Mouse (Mus musculus) midbrain, postnatal 0 days (tissue): Measurements from ENCODE around the gene Syt3. TPM values are rescaled to one million over a fixed set of nuclear protein-coding genes. Genes with fewer than 3 reads are reported as not detected.

Source experiments
- ATAC-seq: fragments of 200-750 bp; cut with Nextera tagmentation; 2 replicates; pipeline ENCODE4 v1.8.0; 2017; ENCODE audit warnings: moderate number of reproducible peaks, mild to moderate bottlenecking, moderate TSS enrichment, moderate library complexity; ENCODE audit not compliant: low FRiP score
- DNase-seq: peaks from one replicate; pipeline ENCODE4 v3.0.0-alpha.2; 2015; ENCODE audit warnings: low spot score
- H3K27ac ChIP-seq: fragments of 300-500 bp; sonication (generic); 2 replicates; pipeline ENCODE4 v1.5.1; 2014; ENCODE audit warnings: low read depth, mild to moderate bottlenecking, low read length, mixed read lengths
- H3K27me3 ChIP-seq: fragments of 300-500 bp; sonication (generic); 2 replicates; pipeline ENCODE4 v1.6.1; 2014; ENCODE audit warnings: low read length, control low read depth, mixed read lengths; ENCODE audit not compliant: insufficient read depth
- H3K36me3 ChIP-seq: fragments of 300-500 bp; sonication (generic); 2 replicates; pipeline ENCODE4 v1.6.1; 2014; ENCODE audit warnings: low read length, control low read depth, mixed read lengths; ENCODE audit not compliant: insufficient read depth
- H3K4me1 ChIP-seq: fragments of 300-500 bp; sonication (generic); 2 replicates; pipeline ENCODE4 v1.6.1; 2014; ENCODE audit warnings: mild to moderate bottlenecking, control low read depth, antibody characterized with exemption, low read length, mixed read lengths; ENCODE audit not compliant: insufficient read depth
- H3K4me2 ChIP-seq: fragments of 300-500 bp; sonication (generic); 2 replicates; pipeline ENCODE4 v1.6.1; 2014; ENCODE audit warnings: low read depth, mild to moderate bottlenecking, low read length, mixed read lengths; ENCODE audit not compliant: poor library complexity, severe bottlenecking
- H3K4me3 ChIP-seq: fragments of 300-500 bp; sonication (generic); 2 replicates; pipeline ENCODE4 v1.5.1; 2014; ENCODE audit warnings: low read depth, mild to moderate bottlenecking, low read length, moderate library complexity
- H3K9ac ChIP-seq: fragments of 300-500 bp; sonication (generic); replicated peaks from 2 replicates; pipeline ENCODE4 v1.6.1; 2014; ENCODE audit warnings: mild to moderate bottlenecking, low read length, moderate library complexity, mixed read lengths; ENCODE audit not compliant: poor library complexity, severe bottlenecking
- H3K9me3 ChIP-seq: fragments of 300-500 bp; sonication (generic); 2 replicates; pipeline ENCODE4 v1.6.1; 2016; ENCODE audit warnings: low read length, control low read depth
- CTCF ChIP-seq: IDR thresholded peaks from 2 replicates; pipeline ENCODE4 v1.5.1; 2016; ENCODE audit warnings: antibody characterized with exemption, mild to moderate bottlenecking
- WGBS: fragments of 180-500 bp; shearing (Covaris S2); extraction: QIAGEN DNeasy Blood & Tissue Kit; methylation state at CpG from one replicate; pipeline ENCODE4 v1.1.7; 2014; 5-methylcytosine and 5-hydroxymethylcytosine counted together
- polyA plus RNA-seq: library from polyadenylated mRNA; unstranded; fragments of >200 nt; fragmentation: Nextera tagmentation; extraction: Ambion mirVana; gene quantifications from 2 replicates; pipeline ENCODE4 v1.2.1, GENCODE M21; 2015
- total RNA-seq: library from RNA; depleted of rRNA; stranded (reverse); fragments of >200 nt; gene quantifications from 2 replicates; pipeline ENCODE4 v1.2.3, GENCODE M21; 2014

The Syt3 gene
- total and polyA plus RNA-seq, 2 experiments from 2014 or later: 88.4 to 144 TPM

GRCm38 (mm10) chr7:44374756-44375155, 9.1 kb upstream of the Syt3 start:
- Histone ChIP-seq H3K27ac (peak overlapping the region; percentile 83), H3K4me1 (peaks cover 3% of the 10 kb centered on the region; the same call in 1 of the 2 replicates), H3K36me3 (no peaks in the 10 kb centered on the region), H3K27me3 (no peaks in the 10 kb centered on the region), H3K9me3 (no peaks in the 10 kb centered on the region), H3K9ac (peak overlapping the region; percentile 63), H3K4me2 (peak overlapping the region; percentile 80), H3K4me3 (peak overlapping the region; percentile 56)
- ATAC-seq (peak; percentile 29; the same call in 1 of the 2 replicates), DNase-seq (peak; percentile 44)
- TF ChIP-seq CTCF: no peak
- 0% methylated on average over 5 of the region's 5 CpGs for WGBS

GRCm38 (mm10) chr7:44375207-44375606, 8.7 kb upstream of the Syt3 start:
- H3K4me2 ChIP-seq: peak overlapping the region; percentile 80
- TF ChIP-seq CTCF: no peak
- H3K9me3 ChIP-seq: no peaks in the 10 kb centered on the region
- ATAC-seq (no peak), DNase-seq (no peak)
- peak overlapping the region; percentile 56 for H3K4me3 ChIP-seq
- H3K27ac ChIP-seq: peak overlapping the region; percentile 83
- 3% methylated on average over 10 of the region's 10 CpGs for WGBS
- H3K36me3 ChIP-seq: no peaks in the 10 kb centered on the region
- H3K9ac ChIP-seq: peak overlapping the region; percentile 63
- H3K27me3 ChIP-seq: no peaks in the 10 kb centered on the region
- H3K4me1 ChIP-seq: peaks cover 3% of the 10 kb centered on the region; the same call in 1 of the 2 replicates

GRCm38 (mm10) chr7:44375793-44376192, 8.1 kb upstream of the Syt3 start:
- H3K9ac ChIP-seq: no peak overlapping the region

GRCm38 (mm10) chr7:44378290-44378689, 5.6 kb upstream of the Syt3 start:
- DNase-seq (peak; percentile 53), ATAC-seq (no peak)
- Histone ChIP-seq H3K4me2 (no peak overlapping the region), H3K27ac (no peak overlapping the region), H3K36me3 (no peaks in the 10 kb centered on the region), H3K4me3 (no peak overlapping the region), H3K9me3 (no peaks in the 10 kb centered on the region), H3K4me1 (peaks cover 3% of the 10 kb centered on the region; the same call in 1 of the 2 replicates), H3K9ac (no peak overlapping the region), H3K27me3 (no peaks in the 10 kb centered on the region)
- WGBS: 57% methylated on average over 4 of the region's 4 CpGs
- TF ChIP-seq CTCF: no peak

More at GRCm38 (mm10) chr7:44375793-44376192, 8.1 kb upstream of the Syt3 start:
- Histone ChIP-seq H3K4me3 (no peak overlapping the region), H3K36me3 (no peaks in the 10 kb centered on the region), H3K9me3 (no peaks in the 10 kb centered on the region), H3K4me1 (peaks cover 3% of the 10 kb centered on the region; the same call in 1 of the 2 replicates), H3K27me3 (no peaks in the 10 kb centered on the region), H3K27ac (no peak overlapping the region), H3K4me2 (no peak overlapping the region)
- 60% methylated on average over 3 of the region's 3 CpGs for WGBS
- no peak for ATAC-seq
- no peak for TF ChIP-seq CTCF
- no peak for DNase-seq

GRCm38 (mm10) chr7:44382541-44382940, 1.4 kb upstream of the Syt3 start:
- Histone ChIP-seq H3K9me3 (no peaks in the 10 kb centered on the region), H3K4me3 (no peak overlapping the region), H3K27me3 (no peaks in the 10 kb centered on the region), H3K9ac (no peak overlapping the region), H3K4me2 (no peak overlapping the region), H3K36me3 (no peaks in the 10 kb centered on the region), H3K4me1 (0 out of 2 replicates have a peak, but pooled peaks cover 9% of the 10 kb centered on the region), H3K27ac (no peak overlapping the region; the same call in 1 of the 2 replicates)
- 58% methylated on average over 12 of the region's 12 CpGs for WGBS
- DNase-seq (peak; percentile 85), ATAC-seq (no peak)
- no peak for TF ChIP-seq CTCF

GRCm38 (mm10) chr7:44384716-44385059, 786 bp downstream of the Syt3 start:
- Histone ChIP-seq H3K27ac (peak overlapping the region; percentile 51), H3K9me3 (no peaks in the 10 kb centered on the region), H3K9ac (peak overlapping the region; percentile 85), H3K4me3 (peak overlapping the region; percentile 65), H3K4me1 (0 out of 2 replicates have a peak, but pooled peaks cover 9% of the 10 kb centered on the region), H3K4me2 (peak overlapping the region; percentile 87), H3K36me3 (no peaks in the 10 kb centered on the region), H3K27me3 (no peaks in the 10 kb centered on the region)
- TF ChIP-seq CTCF: no peak
- WGBS: 2% methylated on average over 16 of the region's 17 CpGs
- peak; percentile 61 for ATAC-seq
- no peak for DNase-seq
